Mouse (Mus musculus) midbrain, postnatal 0 days (tissue): ENCODE measurements around the gene Smg6. TPM values are rescaled to one million over a fixed set of nuclear protein-coding genes. Genes with fewer than 3 reads are reported as not detected.

Experiments
- ATAC-seq: fragments of 200-750 bp; cut with Nextera tagmentation; 2 replicates; pipeline ENCODE4 v1.8.0; 2017; ENCODE audit warnings: moderate number of reproducible peaks, mild to moderate bottlenecking, moderate TSS enrichment, moderate library complexity; ENCODE audit not compliant: low FRiP score
- DNase-seq: peaks from one replicate; pipeline ENCODE4 v3.0.0-alpha.2; 2015; ENCODE audit warnings: low spot score
- H3K27ac ChIP-seq: fragments of 300-500 bp; sonication (generic); 2 replicates; pipeline ENCODE4 v1.5.1; 2014; ENCODE audit warnings: low read depth, mild to moderate bottlenecking, low read length, mixed read lengths
- H3K27me3 ChIP-seq: fragments of 300-500 bp; sonication (generic); 2 replicates; pipeline ENCODE4 v1.6.1; 2014; ENCODE audit warnings: low read length, control low read depth, mixed read lengths; ENCODE audit not compliant: insufficient read depth
- H3K36me3 ChIP-seq: fragments of 300-500 bp; sonication (generic); 2 replicates; pipeline ENCODE4 v1.6.1; 2014; ENCODE audit warnings: low read length, control low read depth, mixed read lengths; ENCODE audit not compliant: insufficient read depth
- H3K4me1 ChIP-seq: fragments of 300-500 bp; sonication (generic); 2 replicates; pipeline ENCODE4 v1.6.1; 2014; ENCODE audit warnings: mild to moderate bottlenecking, control low read depth, antibody characterized with exemption, low read length, mixed read lengths; ENCODE audit not compliant: insufficient read depth
- H3K4me2 ChIP-seq: fragments of 300-500 bp; sonication (generic); 2 replicates; pipeline ENCODE4 v1.6.1; 2014; ENCODE audit warnings: low read depth, mild to moderate bottlenecking, low read length, mixed read lengths; ENCODE audit not compliant: poor library complexity, severe bottlenecking
- H3K4me3 ChIP-seq: fragments of 300-500 bp; sonication (generic); 2 replicates; pipeline ENCODE4 v1.5.1; 2014; ENCODE audit warnings: low read depth, mild to moderate bottlenecking, low read length, moderate library complexity
- H3K9ac ChIP-seq: fragments of 300-500 bp; sonication (generic); replicated peaks from 2 replicates; pipeline ENCODE4 v1.6.1; 2014; ENCODE audit warnings: mild to moderate bottlenecking, low read length, moderate library complexity, mixed read lengths; ENCODE audit not compliant: poor library complexity, severe bottlenecking
- H3K9me3 ChIP-seq: fragments of 300-500 bp; sonication (generic); 2 replicates; pipeline ENCODE4 v1.6.1; 2016; ENCODE audit warnings: low read length, control low read depth
- CTCF ChIP-seq: IDR thresholded peaks from 2 replicates; pipeline ENCODE4 v1.5.1; 2016; ENCODE audit warnings: antibody characterized with exemption, mild to moderate bottlenecking
- WGBS: fragments of 180-500 bp; shearing (Covaris S2); extraction: QIAGEN DNeasy Blood & Tissue Kit; methylation state at CpG from one replicate; pipeline ENCODE4 v1.1.7; 2014; 5-methylcytosine and 5-hydroxymethylcytosine counted together
- polyA plus RNA-seq: library from polyadenylated mRNA; unstranded; fragments of >200 nt; fragmentation: Nextera tagmentation; extraction: Ambion mirVana; gene quantifications from 2 replicates; pipeline ENCODE4 v1.2.1, GENCODE M21; 2015
- total RNA-seq: library from RNA; depleted of rRNA; stranded (reverse); fragments of >200 nt; gene quantifications from 2 replicates; pipeline ENCODE4 v1.2.3, GENCODE M21; 2014

The Smg6 gene
- total and polyA plus RNA-seq, 2 experiments from 2014 or later = 11.9 to 27.7 TPM

GRCm38 (mm10) chr11:75178672-75179208, 253.1 kb downstream of the Smg6 start, which contains the start of gene Ovca2:
TSS of gene Ovca2 (minus strand) at chr11:75178835.
- Histone ChIP-seq H3K36me3 (peaks cover 32% of the 10 kb centered on the region), H3K9me3 (no peaks in the 10 kb centered on the region), H3K9ac (peak within 1 kb of the TSS; percentile 78), H3K4me3 (peak within 1 kb of the TSS; percentile 71), H3K27me3 (no peaks in the 10 kb centered on the region), H3K4me1 (0 out of 2 replicates have a peak, but pooled peaks cover 3% of the 10 kb centered on the region), H3K4me2 (peak within 1 kb of the TSS; percentile 93), H3K27ac (peak within 1 kb of the TSS; percentile 71)
- 0% methylated on average over 33 of the region's 33 CpGs for WGBS
- TF ChIP-seq CTCF = peak; percentile 95
- DNase-seq = peak; percentile 96
- ATAC-seq = peak; percentile 92

- Histone ChIP-seq H3K4me3 (no peak overlapping the region), H3K4me1 (no peaks in the 10 kb centered on the region), H3K9ac (no peak overlapping the region), H3K4me2 (no peak overlapping the region), H3K27ac (no peak overlapping the region), H3K27me3 (no peaks in the 10 kb centered on the region), H3K9me3 (no peaks in the 10 kb centered on the region), H3K36me3 (peaks cover 32% of the 10 kb centered on the region)
- ATAC-seq = no peak
- no peak for DNase-seq
- WGBS = 74% methylated on average over 2 of the region's 2 CpGs
- no peak for TF ChIP-seq CTCF
These were observed 258.4 kb downstream of the Smg6 start for GRCm38 (mm10) chr11:75183917-75184570.

GRCm38 (mm10) chr11:75184573-75184972, 258.9 kb downstream of the Smg6 start:
- Histone ChIP-seq H3K9me3 (no peaks in the 10 kb centered on the region), H3K4me2 (no peak overlapping the region), H3K4me1 (peaks cover 3% of the 10 kb centered on the region; the same call in 1 of the 2 replicates), H3K36me3 (peaks cover 32% of the 10 kb centered on the region), H3K9ac (0 out of 2 replicates have a peak overlapping the region, but pooled peaks have one; percentile 13), H3K27ac (no peak overlapping the region), H3K4me3 (no peak overlapping the region), H3K27me3 (no peaks in the 10 kb centered on the region)
- 82% methylated on average over 5 of the region's 5 CpGs for whole genome bisulfite sequencing
- DNase-seq (no peak), ATAC-seq (no peak)
- no peak for TF ChIP-seq CTCF

GRCm38 (mm10) chr11:75184986-75185385, 259.4 kb downstream of the Smg6 start:
- DNase-seq (no peak), ATAC-seq (no peak)
- H3K9ac ChIP-seq = peak overlapping the region; percentile 13; the same call in 1 of the 2 replicates
- no peaks in the 10 kb centered on the region for H3K9me3 ChIP-seq
- no peak overlapping the region for H3K4me2 ChIP-seq
- no peak for TF ChIP-seq CTCF
- 37% methylated on average over 2 of the region's 2 CpGs for WGBS
- peaks cover 32% of the 10 kb centered on the region for H3K36me3 ChIP-seq
- H3K4me3 ChIP-seq = no peak overlapping the region
- no peaks in the 10 kb centered on the region for H3K27me3 ChIP-seq
- peaks cover 7% of the 10 kb centered on the region; the same call in 1 of the 2 replicates for H3K4me1 ChIP-seq
- H3K27ac ChIP-seq = no peak overlapping the region

GRCm38 (mm10) chr11:75189713-75190370, 264.2 kb downstream of the Smg6 start:
- 1% methylated on average over 22 of the region's 22 CpGs for WGBS
- 0 out of 2 replicates have a peak, but pooled peaks cover 4% of the 10 kb centered on the region for H3K27me3 ChIP-seq
- no peaks in the 10 kb centered on the region for H3K9me3 ChIP-seq
- peak overlapping the region; percentile 64 for H3K9ac ChIP-seq
- H3K4me3 ChIP-seq = peak overlapping the region; percentile 82
- peak overlapping the region; percentile 91 for H3K4me2 ChIP-seq
- no peak overlapping the region for H3K27ac ChIP-seq
- DNase-seq (no peak), ATAC-seq (peak; percentile 3; the same call in 1 of the 2 replicates)
- H3K36me3 ChIP-seq = no peaks in the 10 kb centered on the region
- H3K4me1 ChIP-seq = peaks cover 10% of the 10 kb centered on the region; the same call in 1 of the 2 replicates
- TF ChIP-seq CTCF = no peak

- Histone ChIP-seq H3K4me3 (peak overlapping the region; percentile 82), H3K27me3 (0 out of 2 replicates have a peak, but pooled peaks cover 4% of the 10 kb centered on the region), H3K4me2 (peak overlapping the region; percentile 91), H3K36me3 (no peaks in the 10 kb centered on the region), H3K27ac (no peak overlapping the region), H3K4me1 (peaks cover 10% of the 10 kb centered on the region; the same call in 1 of the 2 replicates), H3K9ac (peak overlapping the region; percentile 64), H3K9me3 (no peaks in the 10 kb centered on the region)
- 1% methylated on average over 24 of the region's 24 CpGs for WGBS
- peak; percentile 40 for TF ChIP-seq CTCF
- DNase-seq = peak; percentile 91
- ATAC-seq = peak; percentile 75
These were observed 264.7 kb downstream of the Smg6 start for GRCm38 (mm10) chr11:75190371-75190724.
